Mouse (Mus musculus) ovary, postnatal 14 days (tissue): ENCODE results near the gene Lrrc27.

Source experiments
- DNase-seq: peaks from one replicate; pipeline ENCODE4 v3.0.0; 2022; ENCODE audit warnings: low spot score

Gene Lrrc27

DNA sequence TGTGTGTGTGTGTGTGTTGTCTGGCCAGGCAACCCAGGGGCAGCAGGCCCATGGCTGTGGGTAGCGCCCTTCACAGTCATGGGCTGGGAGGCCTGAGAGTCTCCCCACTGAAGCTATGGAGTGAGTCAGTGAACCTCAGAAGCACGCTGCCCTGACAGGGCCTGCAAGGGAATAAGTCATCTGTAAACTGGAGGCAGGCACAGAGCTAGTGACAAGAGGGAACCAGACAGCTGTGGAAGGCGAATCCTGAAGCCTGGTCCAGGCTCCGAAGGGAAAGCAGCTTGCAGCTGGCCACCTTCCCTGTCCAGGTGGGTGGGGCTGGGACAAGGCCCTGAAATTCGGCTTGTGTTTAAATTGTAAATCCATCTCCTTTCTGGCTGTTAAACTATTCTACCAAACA lies 33.3 kb downstream of the Lrrc27 start:
- DNase-seq = no peak

DNA sequence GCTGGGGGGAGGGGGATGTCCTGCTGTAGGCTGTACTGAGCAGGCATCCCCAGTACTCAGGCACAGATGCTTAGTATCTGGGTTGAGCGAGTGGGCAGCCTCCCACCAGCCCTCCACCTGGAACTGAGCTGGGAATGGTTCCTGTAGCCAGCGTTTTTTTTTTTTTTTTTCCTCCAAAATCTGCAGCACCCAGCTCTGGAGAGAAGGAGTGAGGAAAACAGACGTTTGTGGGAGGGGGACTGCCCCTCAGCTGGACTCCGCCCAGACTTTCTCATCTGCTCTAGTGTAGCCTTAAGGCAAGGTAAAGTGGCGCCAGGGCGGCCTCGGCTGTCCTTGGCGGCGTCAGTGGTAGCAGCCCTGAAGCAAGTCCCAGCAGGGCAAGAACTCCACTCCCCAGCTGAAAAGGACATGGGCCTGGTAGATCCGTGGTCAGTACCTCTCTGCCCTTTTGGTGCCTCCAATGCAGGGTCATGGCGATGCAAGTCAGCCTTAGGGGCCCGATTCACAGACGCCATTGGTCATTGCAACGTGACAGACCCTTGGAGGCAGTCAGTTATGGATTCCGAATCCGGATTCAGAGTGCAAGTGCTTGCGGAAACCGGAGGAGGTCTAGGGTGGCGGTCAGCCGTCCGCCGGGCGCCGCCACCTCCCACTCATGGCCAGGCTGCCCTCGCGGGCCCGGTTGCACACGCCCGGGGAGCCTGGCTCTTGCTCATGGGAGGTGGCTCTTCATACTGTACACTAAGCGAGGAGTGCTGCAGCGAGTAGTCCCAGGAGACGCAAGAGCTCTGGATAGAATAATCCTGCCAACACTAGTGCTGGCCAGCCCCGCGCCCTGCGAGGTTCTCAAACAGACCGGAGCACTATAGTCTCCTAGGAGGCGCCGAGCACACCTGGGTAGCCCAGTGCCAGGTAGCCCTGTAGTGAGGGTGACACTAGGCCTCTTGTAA lies 34.4 kb downstream of the Lrrc27 start:
- DNase-seq = peak; percentile 44

DNA sequence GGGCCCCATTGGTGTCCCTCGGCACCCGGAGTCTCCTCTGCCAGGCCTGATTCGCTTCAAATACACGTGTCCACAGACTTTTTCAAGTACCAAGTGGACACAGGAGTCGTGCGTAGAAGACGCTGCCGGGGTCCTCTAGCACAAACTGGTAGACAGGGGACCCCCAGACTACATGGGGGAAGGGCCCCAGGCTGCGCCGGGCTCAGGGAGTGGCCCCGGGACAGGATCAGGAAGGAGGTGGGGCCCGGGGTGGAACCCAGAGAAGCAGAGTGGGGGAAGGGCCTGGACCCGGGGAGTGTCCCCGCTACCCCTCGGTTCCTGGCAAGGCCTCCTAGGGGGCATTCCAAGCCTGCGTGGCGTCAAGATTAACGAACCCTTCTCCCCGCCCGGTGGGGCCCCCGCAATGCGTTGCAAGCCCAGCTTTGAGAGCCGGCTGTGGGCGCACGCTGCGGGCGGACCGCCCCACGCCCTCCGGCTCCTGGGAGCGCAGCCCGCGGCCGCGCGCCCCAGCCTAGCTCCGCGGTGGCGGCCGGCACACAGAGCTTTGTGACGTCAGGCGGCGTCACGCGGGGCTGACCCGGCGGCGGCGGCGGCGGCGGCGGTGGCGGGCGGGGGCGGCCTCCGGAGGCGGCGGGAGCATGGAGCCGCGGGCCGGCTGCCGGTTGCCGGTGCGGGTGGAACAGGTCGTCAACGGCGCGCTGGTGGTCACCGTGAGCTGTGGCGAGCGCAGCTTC lies 35.3 kb downstream of the Lrrc27 start, which contains the start of gene Pwwp2b:
TSS of gene Pwwp2b (plus strand) at position 602 of the 734 bp plus-strand sequence.
- peak; percentile 75 for DNase-seq

DNA sequence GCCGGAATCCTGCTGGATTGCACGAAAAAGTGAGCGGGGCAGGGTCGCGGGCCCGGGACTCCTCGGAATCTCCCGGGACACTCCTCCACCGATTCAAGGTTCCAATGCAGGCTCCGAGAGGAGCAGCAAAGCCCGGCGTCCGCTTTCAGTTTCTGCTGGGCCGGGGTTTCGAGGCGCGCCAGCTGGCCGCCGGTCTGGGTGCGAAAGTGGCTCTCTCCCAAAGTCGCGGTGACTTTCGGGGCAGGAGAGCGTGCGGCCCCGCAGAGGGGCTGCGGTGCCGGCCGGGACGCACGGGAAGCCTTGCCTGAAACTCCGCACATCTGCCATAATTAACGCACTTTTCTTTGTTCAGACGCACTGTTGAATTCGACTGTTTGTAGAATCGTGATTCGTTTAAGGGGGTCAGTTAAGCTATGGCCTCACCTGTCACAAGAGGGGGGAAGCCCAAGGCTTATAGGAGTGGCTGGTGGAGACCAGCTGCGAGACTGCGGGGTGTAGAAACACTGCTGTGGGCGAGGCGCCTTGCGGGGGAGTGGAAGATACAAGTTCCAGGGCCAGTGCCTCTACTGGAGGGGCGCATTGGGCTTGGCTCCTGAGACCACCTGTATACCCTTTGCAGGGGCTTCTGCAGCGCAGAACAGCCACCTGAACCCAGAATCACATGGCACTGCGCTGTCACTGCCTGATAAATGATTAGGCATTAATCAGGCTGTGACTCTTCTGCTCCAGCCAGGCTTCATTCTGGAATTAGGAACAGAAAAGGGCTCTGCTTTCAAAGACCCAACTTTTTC lies 36.0 kb downstream of the Lrrc27 start:
- DNase-seq = no peak

DNA sequence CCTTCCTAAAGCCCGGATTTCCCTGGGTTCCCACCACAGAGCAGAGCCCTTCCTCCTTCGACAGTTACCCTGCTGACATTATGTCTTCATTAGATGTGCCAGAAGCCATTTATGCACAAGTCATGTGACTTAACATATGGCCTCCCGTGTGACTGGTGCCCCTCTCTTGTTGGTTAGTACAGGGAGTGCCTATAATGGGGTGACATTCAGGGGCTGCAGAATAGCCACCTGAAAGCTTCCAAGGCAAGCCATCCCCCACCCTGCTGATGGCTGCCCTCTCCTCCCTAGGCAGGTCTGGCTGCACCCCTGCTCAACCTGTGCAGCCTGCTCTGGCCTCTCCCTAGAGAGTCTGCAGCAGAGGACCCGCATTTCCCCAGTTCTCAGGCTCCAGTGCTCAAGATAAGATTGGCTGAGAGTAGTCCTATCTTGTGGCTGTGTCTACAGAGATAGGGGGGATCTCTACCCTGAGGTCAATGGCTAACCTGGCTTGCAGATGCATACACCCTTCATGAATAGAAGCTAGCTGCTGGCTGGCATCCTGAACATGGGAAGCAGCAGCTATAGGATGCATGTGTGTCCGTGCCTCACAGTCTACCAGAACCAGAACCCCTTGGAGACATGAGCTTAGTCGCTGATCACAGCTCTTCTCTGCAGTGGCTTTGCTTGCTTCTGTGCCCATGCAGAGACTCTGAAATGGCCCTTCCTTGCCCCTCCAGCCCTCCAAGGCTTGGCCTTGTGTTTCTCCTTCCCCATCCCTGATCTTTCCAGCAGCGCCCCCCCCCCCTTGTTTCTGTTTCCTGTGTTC lies 36.8 kb downstream of the Lrrc27 start:
- no peak for DNase-seq

DNA sequence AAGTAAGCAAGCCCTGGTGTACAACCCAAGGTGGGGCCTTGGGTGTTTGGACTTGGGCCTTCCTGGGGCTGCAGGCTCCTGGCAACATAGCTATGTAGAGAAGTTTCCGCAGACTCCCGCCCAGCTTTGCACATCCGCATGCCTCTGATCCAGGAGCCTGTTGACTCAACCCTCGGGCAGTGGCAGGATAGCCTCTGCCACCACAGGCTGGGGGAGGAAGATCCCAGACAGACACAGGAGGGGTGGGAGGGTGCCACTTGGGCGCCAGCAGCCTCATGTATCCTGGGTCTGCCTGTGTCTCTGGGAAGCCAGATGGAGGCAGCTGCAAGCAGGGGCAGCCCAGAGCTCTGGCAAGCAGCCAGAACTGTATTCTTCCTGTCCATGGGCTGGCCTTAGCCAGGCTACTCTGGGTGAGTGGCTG lies 39.1 kb downstream of the Lrrc27 start:
- peak; percentile 47 for DNase-seq

DNA sequence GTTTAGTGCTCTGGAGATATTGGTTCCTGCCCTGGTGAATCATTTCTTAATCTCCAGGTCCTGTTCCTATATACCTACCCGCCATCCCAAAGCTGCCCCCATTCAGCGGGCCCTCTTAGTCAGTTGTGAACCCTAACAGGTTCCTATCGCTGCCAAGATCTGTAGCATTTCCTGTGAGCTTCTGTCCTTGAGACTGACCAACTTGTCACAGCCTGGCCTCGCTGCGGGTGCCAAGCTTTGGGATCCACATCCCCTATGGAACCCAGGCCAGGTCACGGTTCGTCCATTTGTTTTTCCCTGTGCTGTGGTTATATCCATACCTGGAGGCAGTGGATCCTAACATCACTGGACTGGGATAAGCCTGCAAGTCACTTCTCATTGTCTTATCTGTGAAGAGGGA lies 39.8 kb downstream of the Lrrc27 start:
- DNase-seq = no peak

DNA sequence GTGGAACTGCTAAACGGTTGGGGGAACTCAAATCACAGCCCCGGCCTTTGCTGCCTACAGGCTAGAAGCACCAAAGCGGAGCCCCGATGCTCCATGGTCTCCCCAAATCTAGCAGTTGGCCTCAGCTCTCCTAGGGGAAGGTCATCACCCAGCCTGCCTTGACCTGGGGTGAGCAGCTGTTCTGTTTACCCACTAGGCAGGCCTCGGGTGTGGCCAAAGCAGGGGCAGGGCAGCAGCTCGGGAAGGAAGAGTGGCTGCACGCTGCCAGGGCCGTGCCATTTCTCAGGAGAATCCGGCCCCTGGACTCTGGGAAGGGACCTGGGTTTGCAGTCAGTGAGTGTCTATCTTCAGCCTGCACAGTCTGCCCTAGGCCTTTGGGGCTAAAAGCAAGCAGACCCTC lies 40.2 kb downstream of the Lrrc27 start:
- no peak for DNase-seq

DNA sequence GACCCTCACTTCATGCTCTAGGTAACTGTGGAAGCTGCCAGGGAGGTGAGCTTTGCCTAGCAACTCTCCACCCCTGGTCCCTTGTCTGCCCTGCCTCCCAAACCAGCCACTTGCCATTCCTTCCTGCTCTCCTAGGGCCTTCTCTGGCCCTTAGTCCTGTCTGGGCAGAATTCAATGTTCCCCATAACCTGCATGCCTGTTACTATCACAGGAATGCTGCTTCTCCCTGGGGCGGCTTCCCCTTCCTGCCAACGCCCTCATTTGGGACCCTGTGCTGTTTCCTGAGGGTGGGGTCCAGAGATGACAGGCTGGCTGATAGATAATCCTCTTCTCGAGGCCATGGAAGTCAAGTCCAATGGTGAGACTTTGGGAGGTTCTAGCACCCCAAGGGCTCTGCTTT lies 40.7 kb downstream of the Lrrc27 start:
- no peak for DNase-seq

DNA sequence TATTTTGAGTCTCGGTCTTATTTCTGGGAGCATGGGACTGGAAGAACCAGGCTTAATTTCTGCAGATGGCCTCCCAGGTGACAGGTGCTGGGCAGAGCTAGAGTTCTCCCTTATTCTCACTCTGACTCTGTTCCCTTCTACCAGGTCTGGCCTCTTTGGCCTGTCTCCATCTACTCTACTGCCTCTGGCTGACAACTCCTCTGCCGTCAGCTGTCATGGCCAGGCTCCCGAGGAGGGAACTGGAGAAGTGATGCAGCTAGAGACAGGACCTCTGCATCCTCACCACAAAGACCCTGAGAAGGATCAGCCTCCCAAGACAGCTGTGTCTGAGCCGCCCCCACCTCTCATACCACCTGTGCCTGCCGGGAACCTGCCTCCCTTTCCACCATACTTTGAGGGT lies 41.8 kb downstream of the Lrrc27 start:
- no peak for DNase-seq

DNA sequence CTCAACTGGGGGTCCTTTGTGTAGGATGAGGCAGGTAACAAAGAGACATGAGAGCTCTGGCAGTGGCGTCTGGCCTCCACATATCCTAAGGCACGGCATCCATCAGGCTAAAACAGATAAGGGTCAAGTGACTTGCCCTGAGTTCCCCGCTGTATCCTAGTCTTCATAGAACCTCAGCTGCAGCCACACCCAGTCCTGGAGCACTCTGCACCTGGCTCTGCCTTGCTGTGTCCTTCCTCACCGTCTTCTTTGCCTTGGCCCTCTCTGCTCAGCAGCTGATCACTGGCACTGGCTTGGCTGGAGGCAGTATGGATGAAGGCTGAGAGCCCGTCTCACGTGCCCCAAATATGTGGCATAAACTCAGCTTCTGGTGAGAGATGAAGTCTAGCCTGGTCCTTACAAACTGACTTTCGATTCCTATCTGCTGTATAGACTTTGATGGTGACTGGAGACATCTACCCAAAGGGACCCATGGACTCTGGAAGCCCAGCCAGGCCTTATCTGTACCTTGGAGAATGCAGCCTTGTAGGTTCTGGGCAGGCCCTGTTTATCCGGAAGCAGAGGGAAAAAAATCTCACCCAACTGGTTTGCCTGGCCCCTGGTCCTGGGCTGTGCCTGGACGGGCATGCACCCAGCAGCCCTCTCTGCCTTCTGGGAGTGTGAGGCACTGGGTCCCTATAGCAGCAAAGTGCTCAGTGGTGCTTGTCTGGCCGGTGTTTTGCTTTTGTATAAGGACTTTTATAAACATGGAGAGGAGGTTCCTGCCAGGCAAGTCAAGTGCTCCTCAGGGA lies 45.2 kb downstream of the Lrrc27 start:
- DNase-seq = no peak

DNA sequence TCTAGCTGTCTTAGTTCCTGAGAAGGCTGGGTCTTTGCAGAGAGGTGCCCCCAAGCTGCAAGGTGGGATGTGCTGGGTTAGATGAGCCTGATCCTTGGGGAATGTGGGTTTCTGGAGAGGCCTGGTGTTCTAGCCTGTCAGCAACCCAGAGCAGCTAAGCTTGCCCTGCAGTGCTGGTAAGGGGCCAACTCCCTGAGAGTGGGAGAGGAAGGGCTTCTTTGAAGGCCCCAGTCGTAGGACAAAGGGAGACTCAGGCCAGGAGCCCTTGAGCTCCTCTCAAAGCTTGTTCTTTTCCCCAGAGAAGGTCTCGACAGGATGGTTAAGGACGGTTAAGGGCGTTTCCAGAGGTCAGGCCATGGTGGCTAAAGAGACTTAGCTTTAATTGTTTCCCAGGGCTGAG lies 51.5 kb downstream of the Lrrc27 start:
- no peak for DNase-seq

DNA sequence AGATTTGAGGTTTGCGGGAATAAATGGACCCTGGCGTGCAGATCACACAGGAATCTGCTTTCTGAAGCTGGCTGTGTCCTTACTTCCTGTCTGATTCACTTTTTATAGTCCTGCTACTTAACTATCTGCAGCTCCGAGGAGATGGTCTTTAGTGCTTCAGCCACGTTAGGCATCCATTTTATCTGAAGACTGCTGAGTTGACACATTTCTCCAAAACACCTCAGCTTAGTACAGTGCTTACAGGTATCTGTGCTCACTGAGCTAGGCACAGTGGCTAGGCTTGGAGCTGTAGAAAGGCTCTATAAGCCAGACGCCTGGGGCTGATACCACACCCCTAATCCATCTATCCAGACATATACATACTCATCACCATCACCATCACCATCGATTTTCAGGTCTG lies 52.8 kb downstream of the Lrrc27 start:
- DNase-seq = no peak

DNA sequence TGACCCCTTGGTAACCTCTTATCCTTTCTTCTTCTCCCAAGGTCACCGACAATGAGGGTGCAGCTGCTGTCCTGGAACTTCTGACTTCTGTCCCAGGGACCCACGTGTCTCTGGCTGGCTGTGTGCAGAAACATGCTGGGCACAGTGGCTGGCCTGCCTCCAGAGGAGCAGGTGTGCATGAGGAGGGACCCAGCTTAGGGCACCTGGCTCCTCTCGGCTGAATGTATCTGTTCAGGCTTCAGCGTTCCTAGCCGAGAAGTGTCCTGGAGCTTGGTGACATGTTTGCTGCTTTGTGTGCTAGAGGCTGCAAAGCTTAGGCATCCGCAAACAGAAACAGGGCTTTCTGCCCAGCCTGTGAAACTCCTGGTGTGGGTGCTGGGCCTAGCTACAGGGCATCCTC lies 53.6 kb downstream of the Lrrc27 start:
- no peak for DNase-seq

DNA sequence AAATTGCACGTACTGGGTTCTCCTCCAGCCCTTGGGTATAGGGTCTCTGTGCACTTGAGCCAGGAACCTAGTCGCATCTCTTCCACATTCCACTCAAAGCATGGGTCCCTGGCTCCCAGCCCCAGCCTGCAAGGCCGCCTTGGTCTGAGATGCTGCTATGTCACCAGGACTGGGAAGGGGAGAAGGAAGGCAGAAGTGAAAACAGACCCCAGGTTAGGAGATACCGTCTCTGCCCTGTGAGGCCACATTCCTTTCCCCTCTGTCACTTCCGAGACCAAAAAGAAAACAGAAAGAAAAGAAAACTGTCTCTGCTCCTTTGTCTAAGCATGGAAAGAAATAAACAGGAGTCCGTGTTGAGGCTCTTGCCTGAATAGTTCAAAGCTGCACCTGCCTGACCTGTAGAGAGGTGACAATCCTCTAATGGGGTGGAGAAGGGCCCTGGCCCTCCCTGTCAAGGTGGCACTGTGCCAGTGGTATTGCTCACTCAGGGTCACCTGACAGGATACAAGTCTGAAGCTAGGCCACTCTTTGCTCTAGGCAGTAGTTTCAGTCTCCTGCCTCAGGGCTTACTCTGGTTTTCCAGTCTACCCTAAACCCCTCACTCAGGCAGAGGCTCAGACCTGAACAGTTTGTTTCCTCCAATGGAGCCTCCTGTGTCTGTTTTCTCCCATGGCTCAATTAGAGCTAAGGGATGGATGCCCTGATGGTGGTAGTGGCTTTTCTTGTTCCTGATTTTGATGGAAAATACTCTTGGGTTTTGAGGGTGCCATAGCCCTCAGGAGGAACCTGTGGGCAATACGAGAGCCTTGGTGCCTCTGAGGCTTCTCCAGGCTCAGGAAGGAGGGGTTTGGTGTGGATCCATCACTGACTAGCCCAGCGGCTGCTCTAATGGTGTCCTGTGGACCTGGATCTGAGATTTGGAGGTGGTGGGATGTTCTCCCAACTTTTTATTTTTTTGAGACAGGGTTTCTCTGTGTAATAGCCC lies 54.4 kb downstream of the Lrrc27 start:
- no peak for DNase-seq

DNA sequence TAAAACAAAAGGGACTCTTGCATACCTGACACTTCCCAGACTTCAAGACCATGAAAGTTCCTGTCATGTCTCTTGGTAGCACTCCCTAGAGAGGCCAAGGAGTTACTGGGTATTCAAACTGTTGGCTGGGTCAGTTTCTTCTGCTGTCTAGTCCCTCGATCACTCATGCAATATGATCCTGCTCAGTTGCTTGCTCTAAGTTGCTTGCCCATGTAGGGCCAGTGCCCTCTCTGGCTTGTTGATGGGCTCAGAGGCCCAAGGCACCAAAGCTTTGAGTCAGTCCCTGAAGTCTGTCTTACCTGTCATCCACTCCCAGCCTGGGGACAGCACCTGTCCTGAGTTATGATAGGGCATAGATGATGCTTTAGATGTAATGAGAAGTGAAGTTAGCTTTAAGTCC lies 58.0 kb downstream of the Lrrc27 start:
- DNase-seq = no peak

DNA sequence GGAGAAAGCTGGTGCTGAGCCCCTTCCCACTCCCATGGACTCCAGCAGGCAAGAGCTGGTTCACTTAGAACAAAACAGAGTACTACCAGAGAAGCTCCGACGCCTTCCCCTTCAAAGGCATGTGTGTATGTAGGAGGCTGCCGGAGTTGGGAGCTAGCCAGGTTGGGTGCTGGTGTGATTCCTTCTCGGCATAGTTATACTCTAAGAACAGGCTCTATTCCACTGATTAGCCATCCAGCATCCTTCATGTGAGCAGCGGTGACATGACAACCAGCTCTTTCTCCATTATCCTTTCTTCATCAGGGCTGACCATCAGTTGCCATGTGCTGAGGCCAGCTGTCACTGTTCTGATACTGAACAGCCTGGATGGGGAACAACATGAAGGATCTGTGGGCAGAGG lies 59.1 kb downstream of the Lrrc27 start:
- DNase-seq = no peak

DNA sequence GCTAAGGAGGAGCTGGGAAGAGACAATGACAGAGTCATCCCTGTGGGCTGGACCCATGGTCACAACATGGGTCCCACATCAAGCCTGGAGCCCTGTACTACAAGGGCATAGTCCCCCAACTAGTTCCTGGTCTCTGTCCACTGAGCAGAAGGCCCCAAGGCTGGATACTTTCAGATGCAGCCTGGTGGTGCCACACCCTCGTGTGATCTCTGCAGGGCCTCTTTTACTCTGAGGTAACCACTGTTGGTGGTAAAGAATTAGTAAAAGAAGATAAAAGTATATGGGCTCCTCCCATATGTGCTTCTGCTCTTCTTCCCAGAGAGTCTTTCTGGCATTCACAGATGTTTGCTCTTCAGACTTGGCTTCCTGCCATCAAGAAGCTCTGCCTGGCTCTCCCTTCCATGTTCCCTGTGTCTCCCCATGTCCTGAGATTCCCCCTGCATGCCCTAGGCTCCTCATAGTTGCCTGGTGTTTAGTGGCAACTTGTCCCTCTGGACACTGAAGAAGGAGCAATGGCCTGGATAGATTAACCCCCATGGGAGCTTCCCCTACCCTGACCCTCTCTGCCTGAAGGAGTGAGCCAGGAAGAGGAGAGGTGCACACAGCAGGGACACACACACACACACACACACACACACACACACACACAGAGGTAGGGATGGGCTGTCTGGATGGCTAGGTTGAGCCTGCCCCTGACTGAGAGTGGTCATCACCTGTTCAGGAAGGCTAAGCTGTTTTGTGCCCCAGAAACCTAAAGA lies 60.0 kb downstream of the Lrrc27 start:
- DNase-seq = peak; percentile 52

DNA sequence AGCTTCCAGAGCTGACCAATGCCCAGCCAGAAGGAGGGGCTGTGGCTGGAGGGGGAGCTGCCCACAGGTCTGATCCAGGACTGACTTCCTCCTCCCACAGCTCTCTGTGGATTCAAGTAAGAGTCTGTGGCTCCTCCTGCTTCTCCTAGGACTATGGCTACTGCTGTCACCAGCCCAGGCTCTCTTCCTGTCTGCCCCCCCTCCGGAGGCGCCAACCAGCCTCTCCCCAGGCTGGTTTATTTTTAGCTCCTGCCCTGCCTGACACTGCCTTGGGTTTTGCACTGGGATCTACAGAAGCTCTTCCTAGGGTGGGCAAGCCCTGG lies 60.6 kb downstream of the Lrrc27 start:
- no peak for DNase-seq
